Mouse (Mus musculus): ENCODE results near the gene 2310061N02Rik. TPM values are rescaled to one million over a fixed set of nuclear protein-coding genes. Genes with fewer than 3 reads are reported as not detected.

Gene 2310061N02Rik
- total RNA-seq, 2 experiments from 2014 or later: not detected

Other genes starting within 250 kb of the 2310061N02Rik start
- gene Cldn17, start 201.0 kb downstream of the 2310061N02Rik start, total RNA-seq (2021): not detected
- gene Cldn8, start 144.8 kb downstream of the 2310061N02Rik start, total RNA-seq (2021): not detected
- not detected for gene Krtap24-1, start 95.7 kb downstream of the 2310061N02Rik start, total RNA-seq (2021)
- gene 2310079G19Rik, start 80.3 kb downstream of the 2310061N02Rik start, total RNA-seq (2021): not detected
- gene Krtap26-1, start 60.2 kb downstream of the 2310061N02Rik start, total RNA-seq (2021): not detected
- gene Krtap27-1, start 36.3 kb downstream of the 2310061N02Rik start, total RNA-seq (2021): not detected
- not detected for gene Krtap13-1, start 20.9 kb upstream of the 2310061N02Rik start, total RNA-seq (2021)
- not detected for gene Krtap13, start 43.7 kb upstream of the 2310061N02Rik start, total RNA-seq (2021)
- gene 2310034C09Rik, start 50.9 kb upstream of the 2310061N02Rik start, total RNA-seq (2021): not detected
- not detected for gene 2310057N15Rik, start 66.2 kb upstream of the 2310061N02Rik start, total RNA-seq (2021)
- gene Gm5965, start 69.9 kb upstream of the 2310061N02Rik start, total RNA-seq (2021): not detected
- gene Gm20741, start 104.3 kb upstream of the 2310061N02Rik start, total RNA-seq (2021): not detected
- not detected for gene Krtap15, start 112.3 kb upstream of the 2310061N02Rik start, total RNA-seq (2021)
- gene Krtap14, start 118.2 kb upstream of the 2310061N02Rik start, total RNA-seq (2021): not detected
- gene Krtap19-1, start 161.4 kb upstream of the 2310061N02Rik start, total RNA-seq (2021): not detected
- not detected for gene Krtap19-2, start 166.3 kb upstream of the 2310061N02Rik start, total RNA-seq (2021)
- not detected for gene Krtap19-3, start 170.1 kb upstream of the 2310061N02Rik start, total RNA-seq (2021)
- not detected for gene Krtap19-4, start 177.1 kb upstream of the 2310061N02Rik start, total RNA-seq (2021)
- not detected for gene Krtap19-5, start 188.5 kb upstream of the 2310061N02Rik start, total RNA-seq (2021)
- gene Krtap19-9b, start 224.3 kb upstream of the 2310061N02Rik start, total RNA-seq (2021): not detected

Measured in left cerebral cortex, postnatal 10 days (tissue).